Mouse (Mus musculus) limb, embryonic 12.5 days (tissue): ENCODE measurements at regions not wholly inside any gene's neighbourhood (a gene's known extent, or its start where the extent isn't known, plus 50 kb on each side); places are given as distances from the start of the nearest gene placed in this dataset.

Experiments used
- ATAC-seq: fragments of 200-750 bp; cut with Nextera tagmentation; 2 replicates; pipeline ENCODE4 v1.8.0; 2017; ENCODE audit warnings: low read depth, moderate TSS enrichment; ENCODE audit not compliant: insufficient number of reproducible peaks, insufficient read depth, low FRiP score, low TSS enrichment
- H3K27ac ChIP-seq: fragments of 300-500 bp; sonication (generic); 2 replicates; pipeline ENCODE4 v1.5.1; 2016; ENCODE audit warnings: mild to moderate bottlenecking, moderate library complexity
- H3K27me3 ChIP-seq: fragments of 300-500 bp; sonication (generic); 2 replicates; pipeline ENCODE4 v1.6.1; 2016; ENCODE audit warnings: mild to moderate bottlenecking, moderate library complexity
- H3K36me3 ChIP-seq: fragments of 300-500 bp; sonication (generic); 2 replicates; pipeline ENCODE4 v1.6.1; 2016; ENCODE audit warnings: mild to moderate bottlenecking, moderate library complexity
- H3K4me1 ChIP-seq: fragments of 300-500 bp; sonication (generic); replicated peaks from 2 replicates; pipeline ENCODE4 v1.6.1; 2016
- H3K4me2 ChIP-seq: fragments of 300-500 bp; sonication (generic); 2 replicates; pipeline ENCODE4 v1.6.1; 2016; ENCODE audit warnings: mild to moderate bottlenecking, moderate library complexity
- H3K4me3 ChIP-seq: fragments of 300-500 bp; sonication (generic); replicated peaks from 2 replicates; pipeline ENCODE4 v1.5.1; 2016; ENCODE audit warnings: mild to moderate bottlenecking
- H3K9ac ChIP-seq: fragments of 300-500 bp; sonication (generic); replicated peaks from 2 replicates; pipeline ENCODE4 v1.6.1; 2016; ENCODE audit warnings: mild to moderate bottlenecking, moderate library complexity
- H3K9me3 ChIP-seq: fragments of 300-500 bp; sonication (generic); 2 replicates; pipeline ENCODE4 v1.6.1; 2016; ENCODE audit warnings: mild to moderate bottlenecking, moderate library complexity
- WGBS: fragments of 180-500 bp; shearing (Covaris S2); methylation state at CpG from one replicate; pipeline ENCODE4 v1.1.7; 2016; 5-methylcytosine and 5-hydroxymethylcytosine counted together

DNA sequence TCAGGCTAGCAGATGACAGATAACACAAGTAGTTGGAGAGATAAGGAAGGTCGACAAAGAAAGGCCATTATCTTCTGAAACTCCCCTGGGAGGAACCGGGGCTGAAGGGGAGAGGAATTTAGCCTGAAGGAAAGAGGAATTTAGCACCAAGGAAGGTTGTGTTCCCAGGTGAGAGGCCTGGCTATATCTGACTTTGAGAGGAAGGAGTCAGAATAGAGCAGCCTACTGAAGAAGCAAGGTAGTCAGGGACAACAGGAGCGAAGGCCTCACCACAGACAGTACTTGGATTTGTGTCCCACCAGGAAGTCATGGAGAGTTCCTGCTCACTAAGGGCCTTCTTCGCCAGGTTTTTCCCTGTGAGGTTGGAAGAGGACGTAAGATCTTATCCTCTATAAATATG lies 102.2 kb downstream of the Tmco5 start:
- Histone ChIP-seq H3K9ac (no peak overlapping the region), H3K27ac (peak overlapping the region; percentile 45; the same call in 1 of the 2 replicates), H3K36me3 (no peaks in the 10 kb centered on the region), H3K4me2 (no peak overlapping the region), H3K4me1 (peaks cover 45% of the 10 kb centered on the region), H3K27me3 (no peaks in the 10 kb centered on the region), H3K9me3 (no peaks in the 10 kb centered on the region), H3K4me3 (no peak overlapping the region)
- 53% methylated on average over 5 of the region's 5 CpGs for WGBS
- no peak for ATAC-seq

DNA sequence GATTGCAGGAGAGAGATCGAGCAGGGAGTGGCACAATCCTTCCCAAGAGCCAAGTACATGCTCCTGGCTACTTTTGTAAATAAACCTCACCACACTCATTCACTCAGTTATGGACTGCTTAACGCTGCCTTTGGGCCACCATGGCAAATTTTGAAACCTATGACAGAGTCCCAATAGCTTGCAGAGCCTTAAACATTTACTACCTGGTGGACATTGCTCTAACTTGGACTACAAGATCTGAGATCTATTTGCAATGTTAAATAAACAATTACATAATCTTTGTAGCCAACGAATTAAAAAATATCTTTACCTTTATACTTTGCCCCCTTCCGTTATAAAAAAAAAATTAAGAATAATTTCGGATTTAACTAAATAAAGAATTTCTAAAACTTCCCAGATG lies 104.9 kb downstream of the Tmco5 start:
- peaks cover 21% of the 10 kb centered on the region for H3K4me1 ChIP-seq
- H3K27me3 ChIP-seq: no peaks in the 10 kb centered on the region
- H3K4me2 ChIP-seq: no peak overlapping the region
- no peak overlapping the region for H3K4me3 ChIP-seq
- no peak for ATAC-seq
- WGBS: 82% methylated on average over 5 of the region's 5 CpGs
- no peaks in the 10 kb centered on the region for H3K9me3 ChIP-seq
- H3K36me3 ChIP-seq: no peaks in the 10 kb centered on the region
- H3K9ac ChIP-seq: no peak overlapping the region
- no peak overlapping the region for H3K27ac ChIP-seq

DNA sequence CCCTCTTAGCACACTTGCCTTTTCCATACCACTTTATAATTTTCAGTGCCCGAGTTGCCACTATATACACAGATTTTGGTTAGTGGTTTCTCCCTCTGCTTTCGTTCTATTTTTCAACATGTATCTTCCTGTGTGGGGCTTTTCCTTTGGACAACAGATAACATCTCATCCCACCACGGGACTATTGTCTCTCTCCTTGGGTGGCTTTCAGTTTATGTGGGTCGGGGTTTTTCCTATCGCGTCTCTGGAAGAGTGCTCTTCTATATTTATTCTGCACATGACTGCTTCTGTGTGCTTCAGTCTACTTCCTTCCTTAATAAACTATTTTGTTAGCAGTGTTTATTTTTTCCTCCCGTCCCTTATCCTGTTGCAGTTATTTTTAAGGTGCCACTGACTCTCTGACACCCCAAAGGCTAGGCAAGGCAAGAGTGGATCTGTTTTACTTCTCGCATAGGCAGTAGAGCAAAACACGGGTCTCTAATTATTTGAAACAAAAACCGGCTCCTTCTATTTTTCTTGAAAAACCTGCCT lies 105.4 kb downstream of the Tmco5 start:
- Histone ChIP-seq H3K4me1 (peaks cover 16% of the 10 kb centered on the region), H3K4me3 (no peak overlapping the region), H3K9ac (no peak overlapping the region), H3K27me3 (no peaks in the 10 kb centered on the region), H3K36me3 (no peaks in the 10 kb centered on the region), H3K9me3 (no peaks in the 10 kb centered on the region), H3K4me2 (no peak overlapping the region), H3K27ac (no peak overlapping the region)
- WGBS: 82% methylated on average over 10 of the region's 10 CpGs
- ATAC-seq: no peak

DNA sequence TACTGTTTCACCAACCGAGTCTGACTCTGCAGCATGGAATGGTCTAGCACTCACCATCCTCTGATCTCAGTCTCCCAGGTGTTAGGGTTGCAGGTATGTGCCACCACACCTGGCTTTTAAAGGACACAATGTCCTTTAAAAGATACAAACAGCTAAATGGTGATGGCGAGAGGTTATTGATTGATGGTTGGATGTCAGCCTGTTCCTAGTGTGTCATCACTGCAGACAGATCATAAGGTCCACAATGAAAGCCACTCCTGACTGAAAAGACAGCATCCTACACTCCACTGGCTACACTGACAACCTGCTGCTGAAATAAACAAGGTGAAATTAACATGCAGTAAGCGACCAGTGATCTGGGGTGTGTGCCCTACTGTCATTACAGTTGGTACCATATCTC lies 106.1 kb downstream of the Tmco5 start:
- no peak for ATAC-seq

DNA sequence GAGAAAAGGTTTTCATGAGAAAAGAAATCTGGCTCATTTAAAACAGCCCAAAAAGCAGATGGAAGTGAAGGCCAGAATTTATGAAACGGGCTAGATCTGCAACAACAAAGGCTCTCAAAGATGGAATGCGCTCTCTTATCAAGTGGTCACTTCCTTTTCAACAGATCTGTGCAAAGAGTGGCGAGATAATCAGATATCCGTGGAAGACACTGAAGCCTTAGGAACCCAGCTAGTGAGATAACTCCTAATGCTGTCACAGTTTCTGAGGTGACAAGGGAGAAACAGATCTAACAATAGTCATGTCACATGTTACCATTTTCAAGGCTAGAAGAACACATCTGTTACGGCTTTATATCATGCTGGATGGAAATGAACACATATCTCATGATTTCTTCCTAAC lies 107.1 kb downstream of the Tmco5 start:
- H3K27ac ChIP-seq: no peak overlapping the region
- no peaks in the 10 kb centered on the region for H3K27me3 ChIP-seq
- no peaks in the 10 kb centered on the region for H3K36me3 ChIP-seq
- H3K9ac ChIP-seq: no peak overlapping the region
- H3K4me2 ChIP-seq: no peak overlapping the region
- H3K9me3 ChIP-seq: no peaks in the 10 kb centered on the region
- WGBS: 73% methylated on average over 5 of the region's 5 CpGs
- H3K4me3 ChIP-seq: no peak overlapping the region
- peaks cover 3% of the 10 kb centered on the region; the same call in 1 of the 2 replicates for H3K4me1 ChIP-seq
- ATAC-seq: no peak

More for the DNA sequence above, 106.1 kb downstream of the Tmco5 start:
- H3K9ac ChIP-seq: no peak overlapping the region
- no peak overlapping the region for H3K4me3 ChIP-seq
- H3K9me3 ChIP-seq: no peaks in the 10 kb centered on the region
- H3K36me3 ChIP-seq: no peaks in the 10 kb centered on the region
- no peaks in the 10 kb centered on the region for H3K27me3 ChIP-seq
- no peak overlapping the region for H3K4me2 ChIP-seq
- WGBS: 75% methylated on average over 3 of the region's 3 CpGs
- peaks cover 13% of the 10 kb centered on the region for H3K4me1 ChIP-seq
- H3K27ac ChIP-seq: no peak overlapping the region

DNA sequence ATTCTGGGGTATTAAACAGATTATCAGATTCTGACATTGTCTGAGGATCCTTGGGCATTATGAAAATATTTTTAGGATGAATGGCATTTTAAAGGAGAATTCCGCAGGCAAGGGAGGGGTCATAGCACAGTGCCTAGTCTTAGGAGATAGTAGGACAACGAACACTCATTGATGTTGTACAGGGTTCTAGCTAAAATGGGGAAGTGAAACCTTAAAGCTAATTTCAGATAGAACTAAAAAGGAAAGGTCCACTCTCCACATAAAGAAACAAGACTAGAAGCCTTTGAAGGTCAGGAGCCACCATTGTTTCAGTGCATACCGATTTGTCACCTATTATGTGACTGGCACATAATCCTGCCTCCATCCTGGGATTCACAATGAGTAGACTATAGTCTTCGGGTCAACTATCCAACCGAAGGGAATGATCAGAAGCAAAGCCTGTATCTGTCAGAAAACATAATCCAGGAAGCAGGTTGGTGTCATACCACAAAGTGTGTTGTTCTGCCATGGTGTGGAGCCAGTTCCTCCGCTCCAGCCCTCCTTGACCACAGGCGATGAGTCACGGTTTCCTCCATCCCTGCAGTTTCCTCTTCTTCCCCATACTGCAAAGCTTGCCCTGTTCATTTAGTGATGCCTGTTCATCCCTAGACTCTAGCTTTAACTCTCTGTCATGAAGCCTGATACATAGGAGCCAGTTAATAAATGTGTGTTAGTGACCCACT lies 110.6 kb downstream of the Tmco5 start:
- Histone ChIP-seq H3K9me3 (no peaks in the 10 kb centered on the region), H3K36me3 (no peaks in the 10 kb centered on the region), H3K9ac (no peak overlapping the region), H3K27ac (no peak overlapping the region), H3K4me3 (no peak overlapping the region), H3K27me3 (no peaks in the 10 kb centered on the region), H3K4me2 (no peak overlapping the region), H3K4me1 (no peaks in the 10 kb centered on the region)
- no peak for ATAC-seq
- 89% methylated on average over 8 of the region's 8 CpGs for WGBS

DNA sequence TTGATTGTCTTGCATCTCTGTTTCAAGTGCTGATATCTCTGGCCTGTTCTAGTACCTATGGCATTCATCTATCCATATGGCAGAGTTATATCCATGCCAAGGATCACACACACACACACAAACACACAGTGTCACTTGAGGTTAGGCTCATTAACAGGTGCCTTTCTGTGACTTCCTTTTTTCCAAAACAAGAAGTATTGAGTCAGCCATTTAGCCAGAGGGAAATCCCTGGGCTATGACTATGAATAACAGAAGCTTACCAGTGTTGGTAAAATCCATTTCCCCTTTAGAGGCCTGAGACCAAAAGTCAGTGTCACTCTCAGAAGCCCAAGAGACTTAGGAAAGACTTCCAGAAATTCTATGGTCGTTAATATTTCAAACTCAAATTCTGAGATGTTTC lies 111.6 kb downstream of the Tmco5 start:
- ATAC-seq: no peak
- no peaks in the 10 kb centered on the region for H3K36me3 ChIP-seq
- no peaks in the 10 kb centered on the region for H3K4me1 ChIP-seq
- 79% methylated on average over 1 of the region's 1 CpGs for WGBS
- no peak overlapping the region for H3K27ac ChIP-seq
- no peak overlapping the region for H3K4me3 ChIP-seq
- H3K27me3 ChIP-seq: no peaks in the 10 kb centered on the region
- no peaks in the 10 kb centered on the region for H3K9me3 ChIP-seq
- no peak overlapping the region for H3K4me2 ChIP-seq
- no peak overlapping the region for H3K9ac ChIP-seq

DNA sequence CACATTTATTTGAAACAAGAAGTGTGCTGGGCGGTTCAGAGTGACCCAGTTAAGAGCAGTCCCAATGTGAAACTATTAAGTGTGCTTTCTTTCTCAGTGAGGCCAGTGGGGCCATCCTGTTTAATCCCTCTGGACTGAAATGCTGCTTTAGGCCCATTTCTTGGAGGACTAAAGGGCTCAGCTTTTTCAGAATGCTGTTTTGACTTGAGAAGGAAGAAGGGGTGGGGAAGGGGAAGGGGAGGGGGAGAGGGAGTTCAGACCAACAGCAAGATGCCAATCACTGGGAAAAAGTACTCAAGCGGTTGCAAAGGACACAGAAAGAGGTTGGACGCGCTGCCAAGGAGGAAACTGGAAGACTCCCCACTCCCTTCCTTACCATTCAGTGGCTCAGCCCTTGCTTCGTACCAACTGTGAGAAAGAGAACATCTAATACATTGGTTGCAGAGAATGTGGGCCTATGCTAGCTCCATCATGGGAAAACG lies 113.1 kb downstream of the Tmco5 start:
- no peaks in the 10 kb centered on the region for H3K36me3 ChIP-seq
- no peaks in the 10 kb centered on the region for H3K9me3 ChIP-seq
- no peak overlapping the region for H3K27ac ChIP-seq
- no peaks in the 10 kb centered on the region for H3K4me1 ChIP-seq
- ATAC-seq: no peak
- H3K27me3 ChIP-seq: no peaks in the 10 kb centered on the region
- no peak overlapping the region for H3K4me2 ChIP-seq
- WGBS: 79% methylated on average over 6 of the region's 6 CpGs
- no peak overlapping the region for H3K4me3 ChIP-seq
- no peak overlapping the region for H3K9ac ChIP-seq

DNA sequence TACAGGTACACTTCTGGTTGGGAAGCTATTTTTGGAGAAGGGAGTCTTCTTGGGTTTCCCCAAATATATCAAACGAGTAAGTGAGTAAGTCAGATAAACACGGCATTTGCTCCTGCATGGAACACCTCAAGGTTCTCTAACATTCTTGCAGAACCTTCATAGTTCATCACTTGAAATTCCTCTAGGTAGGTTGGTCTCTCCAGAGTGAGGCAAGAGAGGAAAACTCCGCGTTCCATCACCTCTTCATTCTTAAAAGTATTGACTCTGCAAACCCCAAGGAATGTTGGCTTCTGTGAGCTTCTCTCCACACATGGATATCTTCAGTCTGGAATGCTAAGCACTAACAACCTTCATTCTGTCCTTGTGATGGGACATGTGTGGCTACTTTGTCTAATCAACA lies 115.2 kb downstream of the Tmco5 start:
- WGBS: 87% methylated on average over 4 of the region's 4 CpGs
- ATAC-seq: no peak

DNA sequence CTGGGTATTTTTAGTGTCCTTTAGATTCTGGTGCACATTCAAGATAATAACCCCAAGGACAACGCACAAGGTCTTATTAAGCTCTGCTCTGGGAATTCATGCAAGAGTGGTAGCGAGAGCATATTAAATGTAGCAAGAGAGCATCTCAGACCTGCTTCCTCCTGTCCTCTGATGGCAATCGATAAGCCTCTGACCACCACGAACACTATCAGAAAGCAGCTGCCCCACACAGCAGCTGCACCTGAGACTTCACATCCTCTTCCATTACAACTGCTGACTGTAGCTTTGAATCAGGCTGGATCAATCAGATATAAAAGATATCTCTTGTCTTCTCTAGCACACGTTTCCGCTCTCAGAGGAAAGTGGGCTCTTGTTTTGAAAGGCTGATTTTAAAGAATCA lies 117.8 kb downstream of the Tmco5 start:
- no peaks in the 10 kb centered on the region for H3K27me3 ChIP-seq

More for the DNA sequence above, 115.2 kb downstream of the Tmco5 start:
- no peaks in the 10 kb centered on the region for H3K36me3 ChIP-seq
- H3K9ac ChIP-seq: no peak overlapping the region
- no peak overlapping the region for H3K4me3 ChIP-seq
- H3K4me2 ChIP-seq: no peak overlapping the region
- no peaks in the 10 kb centered on the region for H3K9me3 ChIP-seq
- 0 out of 2 replicates have a peak, but pooled peaks cover 5% of the 10 kb centered on the region for H3K4me1 ChIP-seq
- H3K27ac ChIP-seq: no peak overlapping the region
- no peaks in the 10 kb centered on the region for H3K27me3 ChIP-seq

DNA sequence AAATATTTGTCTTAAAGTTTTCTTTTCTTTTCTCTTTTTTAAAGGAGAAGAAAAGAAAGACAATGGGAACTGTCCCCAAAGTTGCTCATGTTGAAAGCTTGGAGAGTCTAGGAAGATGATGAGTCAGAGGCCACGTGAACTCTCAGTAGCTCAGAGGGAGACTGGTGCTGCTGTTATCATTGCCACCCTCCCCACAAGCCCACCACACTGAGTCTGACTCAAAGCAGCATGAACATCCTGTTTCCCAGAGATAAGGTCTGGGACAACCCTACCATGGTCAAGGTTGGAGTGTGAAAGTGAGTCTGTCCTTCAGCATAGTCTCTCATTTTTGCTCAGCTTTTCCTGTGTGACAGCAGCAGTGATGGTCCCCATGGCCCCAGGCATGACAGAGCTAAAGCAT lies 120.3 kb downstream of the Tmco5 start:
- Histone ChIP-seq H3K27ac (no peak overlapping the region), H3K4me1 (0 out of 2 replicates have a peak, but pooled peaks cover 5% of the 10 kb centered on the region), H3K36me3 (no peaks in the 10 kb centered on the region), H3K4me2 (no peak overlapping the region), H3K4me3 (no peak overlapping the region), H3K9ac (no peak overlapping the region), H3K9me3 (no peaks in the 10 kb centered on the region), H3K27me3 (no peaks in the 10 kb centered on the region)
- WGBS: 67% methylated on average over 1 of the region's 1 CpGs
- no peak for ATAC-seq

More for the DNA sequence above, 117.8 kb downstream of the Tmco5 start:
- 84% methylated on average over 6 of the region's 6 CpGs for WGBS
- Histone ChIP-seq H3K4me1 (0 out of 2 replicates have a peak, but pooled peaks cover 5% of the 10 kb centered on the region), H3K9me3 (no peaks in the 10 kb centered on the region), H3K4me3 (no peak overlapping the region), H3K4me2 (no peak overlapping the region), H3K27ac (no peak overlapping the region), H3K36me3 (no peaks in the 10 kb centered on the region), H3K9ac (no peak overlapping the region)
- ATAC-seq: no peak

DNA sequence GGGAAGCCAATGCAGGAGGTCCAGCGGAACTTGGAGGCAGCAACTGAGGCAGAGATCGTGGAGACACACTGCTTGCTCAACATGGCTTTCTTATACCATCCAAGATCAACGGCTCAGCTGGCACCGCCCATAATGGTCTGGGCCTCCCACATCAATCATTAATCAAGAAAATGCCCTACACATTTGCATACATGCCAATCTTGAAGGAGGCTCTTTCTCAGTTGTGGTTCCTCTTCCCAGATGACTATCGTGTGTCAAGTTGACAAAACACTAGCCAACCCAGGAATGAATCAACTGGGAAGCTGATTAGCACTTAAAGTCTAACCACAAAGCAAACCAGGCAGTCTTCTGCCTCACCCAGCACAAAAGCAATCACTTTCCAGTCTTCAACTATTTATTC lies 121.1 kb downstream of the Tmco5 start:
- Histone ChIP-seq H3K27ac (no peak overlapping the region), H3K9ac (no peak overlapping the region), H3K9me3 (no peaks in the 10 kb centered on the region), H3K4me3 (no peak overlapping the region), H3K4me1 (0 out of 2 replicates have a peak, but pooled peaks cover 5% of the 10 kb centered on the region), H3K27me3 (no peaks in the 10 kb centered on the region), H3K4me2 (no peak overlapping the region), H3K36me3 (no peaks in the 10 kb centered on the region)
- 84% methylated on average over 5 of the region's 5 CpGs for WGBS
- ATAC-seq: no peak
